Mouse (Mus musculus) gastrocnemius, postnatal 14 days (tissue): ENCODE data around the gene Mmadhc. TPM values are rescaled to one million over a fixed set of nuclear protein-coding genes. Genes with fewer than 3 reads are reported as not detected.

Source experiments
- DNase-seq: peaks from one replicate; pipeline ENCODE4 v3.0.0; 2021; ENCODE audit warnings: mixed read lengths
- intact Hi-C: fragments of 180-260 bp; cut with DNase I; formaldehyde crosslinking; loops from one replicate; pipeline ENCODE4 v1.15.1; 2025; ENCODE audit warnings: low total_unique reads
- total RNA-seq, 2 experiments: library from RNA; stranded (reverse); gene quantifications; 2 replicates each; pipeline ENCODE4 v1.2.3; 2021

The Mmadhc gene
- total RNA-seq, 2 experiments from 2014 or later: 114 to 117 TPM

GRCm38 (mm10) chr2:50272165-50272564, 24.4 kb downstream of the Mmadhc start:
- intact Hi-C loops: loop anchor here (2.0 kb wide), 1 partner anchor 509 kb away; no protein-coding TSS in a partner anchor
- no peak for DNase-seq

GRCm38 (mm10) chr2:50268514-50268913, 28.1 kb downstream of the Mmadhc start:
- DNase-seq: no peak
- intact Hi-C loops: no loop called here

- DNase-seq: no peak
- intact Hi-C loops: no loop called here
These were observed 29.6 kb downstream of the Mmadhc start for GRCm38 (mm10) chr2:50267046-50267445.

DNA sequence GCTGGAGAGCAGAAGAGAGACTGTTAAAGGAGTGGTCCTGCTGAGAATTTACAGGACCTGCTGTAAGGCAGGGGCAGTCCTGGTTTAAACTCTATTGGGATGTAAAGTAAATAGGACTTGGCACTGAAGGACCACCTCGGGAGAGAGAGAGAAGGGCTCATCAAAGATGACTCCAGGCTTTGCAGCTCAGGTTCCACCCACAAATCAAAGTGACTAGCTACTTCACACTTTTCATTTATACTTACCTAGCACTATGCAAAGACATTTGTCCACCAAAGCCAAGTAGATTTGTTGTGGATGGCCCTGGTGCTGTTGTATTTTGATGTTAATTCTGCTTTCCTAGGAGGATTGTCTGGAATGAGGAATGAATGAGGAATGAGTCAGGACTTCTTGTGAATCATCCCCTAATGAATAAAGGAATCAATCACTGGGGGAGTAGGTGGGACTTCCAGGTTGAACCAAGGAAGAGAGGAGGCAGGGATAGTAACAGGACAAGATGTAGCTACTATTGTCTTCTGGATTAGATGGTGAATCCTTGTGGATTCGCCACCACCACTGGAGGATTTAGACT, 31.3 kb downstream of the Mmadhc start:
- intact Hi-C loops: no loop called here
- DNase-seq: no peak

DNA sequence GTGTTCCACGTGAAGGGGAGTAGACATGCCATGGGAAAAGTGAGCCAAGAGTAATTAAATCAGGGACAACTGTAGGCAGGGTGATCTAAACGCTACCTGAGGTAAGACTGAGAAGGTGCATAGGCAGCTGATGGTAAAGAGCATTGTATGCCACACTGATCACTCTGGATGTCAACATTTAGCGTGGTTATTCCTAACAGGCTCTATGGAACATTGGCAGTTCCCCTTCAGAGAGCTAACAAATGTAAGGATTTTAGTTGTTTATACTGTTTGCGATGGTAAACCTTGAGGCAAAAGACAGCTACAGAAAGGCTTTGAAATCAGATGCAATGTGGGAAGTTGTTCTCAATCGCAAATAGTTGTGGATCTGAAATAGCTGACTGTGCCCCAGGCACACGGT, 32.5 kb downstream of the Mmadhc start:
- no peak for DNase-seq
- intact Hi-C loops: no loop called here

- intact Hi-C loops: no loop called here
- no peak for DNase-seq
These were observed 41.6 kb downstream of the Mmadhc start for GRCm38 (mm10) chr2:50254955-50255354.

DNA sequence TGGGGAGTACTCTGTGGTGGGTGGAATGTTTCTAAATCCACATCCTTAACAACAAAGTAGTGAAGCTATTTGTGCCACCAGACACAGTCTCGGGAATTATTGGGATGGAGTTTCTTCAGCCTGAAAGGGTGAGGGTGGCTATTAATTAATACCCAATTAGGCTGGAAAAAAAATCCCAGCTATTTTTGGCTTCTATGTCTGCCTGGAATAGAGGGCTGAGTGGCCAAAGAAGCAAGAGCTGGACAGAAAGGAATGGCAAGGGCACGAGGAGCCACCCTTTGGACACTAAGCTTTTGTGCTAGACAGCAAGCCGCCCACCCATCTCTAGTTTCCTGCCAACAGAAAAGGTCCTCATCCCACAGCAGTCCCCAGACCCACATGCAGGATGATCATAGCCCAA, 48.0 kb downstream of the Mmadhc start:
- DNase-seq: no peak
- intact Hi-C loops: no loop called here

- DNase-seq: no peak
- intact Hi-C loops: no loop called here
These were observed 63.1 kb downstream of the Mmadhc start for GRCm38 (mm10) chr2:50233491-50233890.

Other genes with a start within 250 kb of the Mmadhc start
- 1 to 10 TPM; 1.6 to 1.9 TPM for gene Lypd6, start 230.4 kb downstream of the Mmadhc start, total RNA-seq